Mouse (Mus musculus): ENCODE results near the gene Pacs2. TPM values are rescaled to one million over a fixed set of nuclear protein-coding genes. Genes with fewer than 3 reads are reported as not detected.

The Pacs2 gene
- polyA plus RNA-seq, 1 experiment, result 33.7 TPM

GRCm38 (mm10) chr12:112982031-112982430, 32.3 kb upstream of the Pacs2 start:
- Histone ChIP-seq H3K4me1 (ENCODE audit: control insufficient read depth, insufficient read depth, low read length) (no peaks in the 10 kb centered on the region; the same call in 1 of the 2 replicates), H3K4me3 (replicated peaks; ENCODE audit: control insufficient read depth, low read depth, low read length) (no peak overlapping the region), H3K27ac (ENCODE audit: control insufficient read depth, insufficient read depth, low read depth, low read length, poor library complexity) (no peak overlapping the region)
- WGBS, result 91% methylated on average over 2 of the region's 2 CpGs
- TF ChIP-seq POLR2A (IDR thresholded peaks at IDR 0.05; ENCODE audit: borderline replicate concordance, control insufficient read depth, low read depth, low read length) (no peak), CTCF (IDR thresholded peaks at IDR 0.05; ENCODE audit: control insufficient read depth, insufficient read depth, low read length) (no peak)

GRCm38 (mm10) chr12:112985346-112985745, 29.0 kb upstream of the Pacs2 start:
- Histone ChIP-seq H3K4me3 (replicated peaks; ENCODE audit: control insufficient read depth, low read depth, low read length) (no peak overlapping the region), H3K27ac (ENCODE audit: control insufficient read depth, insufficient read depth, low read depth, low read length, poor library complexity) (no peak overlapping the region), H3K4me1 (ENCODE audit: control insufficient read depth, insufficient read depth, low read length) (no peaks in the 10 kb centered on the region; the same call in 1 of the 2 replicates)
- 92% methylated on average over 6 of the region's 6 CpGs for WGBS
- no peak for TF ChIP-seq POLR2A (IDR thresholded peaks at IDR 0.05; ENCODE audit: borderline replicate concordance, control insufficient read depth, low read depth, low read length)
- peak; percentile 39; the same call in 1 of the 2 replicates for TF ChIP-seq CTCF (IDR thresholded peaks at IDR 0.05; ENCODE audit: control insufficient read depth, insufficient read depth, low read length)

- Histone ChIP-seq H3K4me3 (replicated peaks; ENCODE audit: control insufficient read depth, low read depth, low read length) (no peak overlapping the region), H3K27ac (ENCODE audit: control insufficient read depth, insufficient read depth, low read depth, low read length, poor library complexity) (no peak overlapping the region), H3K4me1 (ENCODE audit: control insufficient read depth, insufficient read depth, low read length) (no peaks in the 10 kb centered on the region; the same call in 1 of the 2 replicates)
- no peak for TF ChIP-seq POLR2A (IDR thresholded peaks at IDR 0.05; ENCODE audit: borderline replicate concordance, control insufficient read depth, low read depth, low read length)
- TF ChIP-seq CTCF (IDR thresholded peaks at IDR 0.05; ENCODE audit: control insufficient read depth, insufficient read depth, low read length), result peak; percentile 55
- 73% methylated on average over 6 of the region's 6 CpGs for WGBS
Measured at GRCm38 (mm10) chr12:112987877-112988276, 26.4 kb upstream of the Pacs2 start.

GRCm38 (mm10) chr12:112990706-112991405, 23.5 kb upstream of the Pacs2 start:
- Histone ChIP-seq H3K27ac (ENCODE audit: control insufficient read depth, insufficient read depth, low read depth, low read length, poor library complexity) (no peak overlapping the region), H3K4me1 (ENCODE audit: control insufficient read depth, insufficient read depth, low read length) (no peaks in the 10 kb centered on the region; the same call in 1 of the 2 replicates), H3K4me3 (replicated peaks; ENCODE audit: control insufficient read depth, low read depth, low read length) (no peak overlapping the region)
- TF ChIP-seq CTCF (IDR thresholded peaks at IDR 0.05; ENCODE audit: control insufficient read depth, insufficient read depth, low read length) (no peak), POLR2A (IDR thresholded peaks at IDR 0.05; ENCODE audit: borderline replicate concordance, control insufficient read depth, low read depth, low read length) (no peak)
- 72% methylated on average over 5 of the region's 5 CpGs for WGBS

GRCm38 (mm10) chr12:112991444-112991843, 22.9 kb upstream of the Pacs2 start:
- WGBS, result 14% methylated on average over 2 of the region's 2 CpGs
- Histone ChIP-seq H3K4me1 (ENCODE audit: control insufficient read depth, insufficient read depth, low read length) (no peaks in the 10 kb centered on the region; the same call in 1 of the 2 replicates), H3K27ac (ENCODE audit: control insufficient read depth, insufficient read depth, low read depth, low read length, poor library complexity) (no peak overlapping the region), H3K4me3 (replicated peaks; ENCODE audit: control insufficient read depth, low read depth, low read length) (no peak overlapping the region)
- no peak for TF ChIP-seq CTCF (IDR thresholded peaks at IDR 0.05; ENCODE audit: control insufficient read depth, insufficient read depth, low read length)

- 22% methylated on average over 4 of the region's 4 CpGs for WGBS
- TF ChIP-seq POLR2A (IDR thresholded peaks at IDR 0.05; ENCODE audit: borderline replicate concordance, control insufficient read depth, low read depth, low read length), result no peak
- TF ChIP-seq CTCF (IDR thresholded peaks at IDR 0.05; ENCODE audit: control insufficient read depth, insufficient read depth, low read length), result no peak
- Histone ChIP-seq H3K4me3 (replicated peaks; ENCODE audit: control insufficient read depth, low read depth, low read length) (no peak overlapping the region), H3K27ac (ENCODE audit: control insufficient read depth, insufficient read depth, low read depth, low read length, poor library complexity) (no peak overlapping the region), H3K4me1 (ENCODE audit: control insufficient read depth, insufficient read depth, low read length) (peaks cover 2% of the 10 kb centered on the region)
Measured at GRCm38 (mm10) chr12:112994153-112994552, 20.2 kb upstream of the Pacs2 start.

- under 1% methylated on average over 56 of the region's 56 CpGs for WGBS
- Histone ChIP-seq H3K4me1 (ENCODE audit: control insufficient read depth, insufficient read depth, low read length) (peaks cover 2% of the 10 kb centered on the region), H3K27ac (ENCODE audit: control insufficient read depth, insufficient read depth, low read depth, low read length, poor library complexity) (peak overlapping the region; percentile 99), H3K4me3 (replicated peaks; ENCODE audit: control insufficient read depth, low read depth, low read length) (peak overlapping the region; percentile 95)
- TF ChIP-seq POLR2A (IDR thresholded peaks at IDR 0.05; ENCODE audit: borderline replicate concordance, control insufficient read depth, low read depth, low read length), result no peak
- TF ChIP-seq CTCF (IDR thresholded peaks at IDR 0.05; ENCODE audit: control insufficient read depth, insufficient read depth, low read length), result no peak
Measured at GRCm38 (mm10) chr12:112999569-113000293, 14.6 kb upstream of the Pacs2 start.

GRCm38 (mm10) chr12:113000294-113001132, 13.8 kb upstream of the Pacs2 start, which contains the start of gene Brf1:
TSS of gene Brf1 (minus strand) at chr12:113000704.
- H3K27ac ChIP-seq (ENCODE audit: control insufficient read depth, insufficient read depth, low read depth, low read length, poor library complexity), result peak within 1 kb of the TSS; percentile 99
- no peak for TF ChIP-seq CTCF (IDR thresholded peaks at IDR 0.05; ENCODE audit: control insufficient read depth, insufficient read depth, low read length)
- peak; percentile 82 for TF ChIP-seq POLR2A (IDR thresholded peaks at IDR 0.05; ENCODE audit: borderline replicate concordance, control insufficient read depth, low read depth, low read length)
- H3K4me3 ChIP-seq (replicated peaks; ENCODE audit: control insufficient read depth, low read depth, low read length), result peak within 1 kb of the TSS; percentile 95
- under 1% methylated on average over 96 of the region's 96 CpGs for WGBS
- peaks cover 2% of the 10 kb centered on the region for H3K4me1 ChIP-seq (ENCODE audit: control insufficient read depth, insufficient read depth, low read length)
